Mouse (Mus musculus) lung, postnatal 4 days (tissue): ENCODE measurements around the gene AU021092.
A peak's percentile ranks its signal among the peaks of the same experiment; 100 is the strongest.

Experiments used
- DNase-seq, 2 experiments: peaks; one replicate each; pipeline ENCODE4 v3.0.0; 2021

Gene AU021092

DNA sequence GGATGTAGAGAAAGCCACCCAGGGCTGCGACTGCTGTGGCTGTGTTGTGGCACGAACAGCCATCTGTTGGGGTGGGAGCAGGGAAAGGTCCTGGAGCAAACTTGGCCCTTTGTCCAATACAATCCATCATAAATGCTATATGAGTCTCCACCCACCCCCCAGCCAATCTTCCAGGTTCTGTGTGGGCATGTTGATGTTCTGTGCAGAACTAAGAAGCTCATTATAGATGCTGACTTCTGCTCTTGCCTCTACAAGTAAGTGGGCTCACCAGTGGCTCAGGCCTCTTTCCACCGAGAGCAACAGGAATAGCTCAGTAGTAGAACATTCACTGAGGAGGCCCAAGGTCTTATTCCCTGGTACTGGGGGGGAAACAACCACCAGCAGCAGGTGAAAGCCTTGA is 9.9 kb downstream of the AU021092 start:
- no peak for DNase-seq

DNA sequence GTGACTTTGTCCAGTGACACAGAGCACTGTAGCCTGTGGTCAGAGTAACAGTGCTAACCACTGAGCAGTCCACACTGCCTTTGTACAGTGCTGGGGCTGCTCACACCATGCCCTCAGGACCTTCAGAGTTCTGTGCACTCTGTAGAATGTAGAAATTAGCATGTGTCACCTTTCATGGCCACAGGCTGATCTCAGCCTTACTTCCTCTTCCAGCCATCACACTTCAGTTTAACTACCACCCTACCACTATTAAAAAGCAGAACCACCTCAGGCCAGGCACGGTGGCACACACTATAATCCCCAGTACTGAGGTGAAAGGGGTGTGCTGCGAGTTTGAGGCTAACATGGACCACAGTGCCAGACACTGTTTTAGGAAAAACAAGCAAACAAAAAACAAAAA is 11.7 kb downstream of the AU021092 start:
- no peak for DNase-seq

DNA sequence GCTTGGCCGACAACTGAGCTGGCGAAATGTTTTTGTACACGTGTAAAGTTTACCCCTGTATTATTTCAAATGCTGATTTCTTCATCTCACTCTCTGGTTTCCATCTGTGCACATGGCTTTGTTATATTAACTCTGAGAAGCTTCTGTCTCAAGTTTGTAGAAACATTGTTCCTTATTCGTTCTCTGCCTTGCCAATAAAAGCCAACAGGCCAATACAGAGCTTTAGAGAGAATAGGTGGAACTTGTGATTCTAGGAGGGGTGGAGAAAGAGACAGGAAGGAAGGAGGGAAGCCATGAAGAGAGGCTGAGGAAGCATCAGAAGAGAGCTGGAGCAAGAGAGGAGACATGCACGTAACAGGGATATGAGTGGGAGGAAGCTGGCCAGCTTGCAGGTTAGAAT is 16.0 kb downstream of the AU021092 start:
- DNase-seq = no peak

DNA sequence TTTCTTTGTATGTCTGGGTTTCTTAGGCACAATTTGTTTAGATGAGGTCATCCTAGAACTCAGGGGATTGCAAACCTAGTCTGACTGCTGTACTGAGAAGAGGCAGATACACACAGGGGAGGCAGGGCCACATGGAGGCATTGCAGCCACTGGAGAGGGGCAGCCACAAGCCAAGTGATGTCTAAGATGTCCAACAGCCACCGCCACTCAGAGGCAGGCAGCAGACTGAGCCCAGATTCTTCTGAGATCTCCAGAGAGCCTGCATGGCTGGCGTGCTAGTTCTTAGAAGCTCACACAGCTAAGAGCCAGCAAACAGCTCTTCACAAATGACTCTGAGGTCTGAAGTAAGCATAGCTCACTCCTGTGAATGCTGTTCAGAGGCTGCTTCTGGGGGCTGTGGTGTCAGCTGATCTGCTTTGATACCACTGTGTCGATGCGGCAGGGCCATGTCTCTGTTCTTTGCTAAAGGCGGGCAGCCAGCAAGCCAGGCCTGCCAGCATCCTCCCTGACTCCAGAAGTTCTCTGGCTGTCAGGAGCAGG is 16.6 kb downstream of the AU021092 start:
- DNase-seq = no peak

DNA sequence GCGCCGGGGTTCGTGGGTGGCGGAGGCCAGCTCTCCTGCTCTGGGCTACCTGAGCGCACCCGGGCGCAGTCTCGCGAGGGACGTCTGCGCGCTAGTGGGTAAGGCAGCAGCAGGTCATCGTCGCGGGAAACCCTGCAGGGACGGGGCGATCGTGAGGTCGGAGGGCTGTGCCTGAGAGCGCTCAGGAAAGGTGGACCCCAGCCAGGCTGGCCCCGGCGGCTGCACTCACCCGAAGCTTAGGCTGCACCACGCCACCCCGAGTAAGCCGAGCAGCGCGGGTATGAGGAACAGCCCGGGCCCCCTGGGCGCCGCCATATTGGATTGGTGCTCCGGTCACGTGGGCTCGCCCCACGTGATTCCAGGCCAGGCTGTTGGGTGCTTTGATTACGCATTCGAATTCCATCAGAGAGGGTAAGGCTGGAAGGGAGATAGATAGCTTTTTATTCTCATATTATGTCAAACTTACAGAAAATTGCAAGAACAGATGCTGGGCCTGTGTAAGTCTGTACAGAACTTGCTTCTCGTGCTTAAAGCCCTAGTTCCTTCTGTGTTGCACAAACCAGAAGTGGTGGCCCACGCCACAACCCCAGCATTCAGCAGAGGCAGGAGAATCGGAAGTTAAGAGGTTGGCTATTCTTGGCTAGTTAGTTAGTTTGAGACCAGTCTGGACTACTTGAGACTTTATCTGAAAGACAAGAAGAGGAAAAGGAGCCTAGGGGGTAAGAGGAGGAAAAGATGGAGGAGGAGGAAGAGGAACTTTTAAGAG is 18.2 kb downstream of the AU021092 start, which contains the start of gene Nagpa:
Nagpa (minus strand) TSS at position 345 of the 766 bp plus-strand sequence.
- DNase-seq = peak; percentile 86 to 88

DNA sequence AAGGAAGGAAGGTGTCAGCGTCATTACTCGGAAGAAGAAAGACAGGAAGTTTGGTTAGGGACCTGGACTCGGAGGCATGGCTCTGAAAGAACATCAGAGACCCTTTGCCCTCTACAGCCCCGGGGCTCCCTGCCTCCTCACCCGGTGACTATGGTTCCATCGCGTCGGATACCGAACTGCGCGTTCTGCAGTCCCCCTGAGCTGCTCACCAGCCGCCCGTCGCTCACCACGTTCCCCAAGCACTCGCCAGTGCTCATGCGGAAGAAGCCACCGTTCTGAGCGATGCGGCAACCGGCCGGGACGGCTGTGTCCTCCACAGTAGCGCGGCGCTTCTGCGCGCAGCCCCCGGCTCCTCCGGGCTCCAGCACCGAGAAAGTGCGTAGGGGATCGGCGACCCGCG is 18.9 kb downstream of the AU021092 start:
- peak; percentile 35 to 36 for DNase-seq

DNA sequence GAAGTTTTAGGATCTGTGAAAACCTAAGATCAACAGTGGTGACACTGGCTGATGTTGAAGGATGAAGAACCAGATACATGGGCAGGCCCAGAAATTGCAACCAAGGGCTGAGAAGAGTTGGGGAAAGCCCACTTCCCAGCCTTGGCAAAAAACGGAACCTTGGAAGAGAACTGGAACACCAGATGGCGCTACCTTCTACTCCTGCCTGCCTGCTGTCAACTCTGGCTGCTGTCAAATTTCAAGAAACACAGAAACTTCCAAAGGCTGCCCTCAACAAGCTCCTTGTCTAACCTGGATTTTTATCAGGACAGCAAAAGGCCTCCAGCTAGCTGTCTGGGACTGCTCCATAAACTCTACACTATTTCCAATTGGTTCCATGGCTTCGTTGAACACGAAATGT is 19.4 kb downstream of the AU021092 start:
- DNase-seq = peak; percentile 38 to 74

DNA sequence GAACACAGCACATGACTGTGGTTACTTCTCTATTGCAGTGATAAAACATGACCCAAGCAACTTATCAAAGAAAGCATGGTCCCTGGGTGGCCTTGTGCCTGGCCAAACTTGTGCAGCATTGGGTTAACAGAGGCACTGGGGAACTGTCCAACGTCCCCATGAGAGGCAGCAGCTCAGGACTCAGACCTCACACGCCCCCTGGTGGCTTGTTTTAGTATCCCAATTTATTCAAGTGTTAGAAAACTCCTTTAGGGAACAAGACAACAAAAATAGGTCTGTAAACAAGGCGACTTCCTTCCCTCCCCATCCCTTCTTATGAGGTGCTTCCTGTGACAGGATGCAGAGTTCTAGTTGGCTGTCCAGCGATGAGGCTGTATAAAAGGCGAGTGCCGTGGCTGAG is 27.0 kb downstream of the AU021092 start:
- peak; percentile 22 to 70 for DNase-seq

DNA sequence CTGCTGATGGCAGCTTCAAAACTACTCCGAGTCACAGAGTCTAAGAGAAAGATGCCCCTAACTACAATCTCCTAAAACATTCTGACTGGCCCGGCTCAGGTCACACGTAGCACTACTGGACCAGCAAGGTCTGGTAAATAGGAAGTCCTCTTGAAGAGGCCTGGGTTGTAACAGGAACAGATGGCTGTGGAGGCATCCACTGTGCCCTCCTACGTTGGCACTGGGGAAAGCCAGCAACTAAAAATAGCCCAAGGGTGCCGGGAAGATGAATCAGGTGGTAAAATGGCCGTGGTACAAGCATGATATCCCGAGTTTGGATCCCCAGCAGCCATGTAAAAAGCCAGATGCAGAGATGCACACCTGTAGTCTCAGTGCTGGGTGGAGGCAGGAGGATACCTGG is 35.9 kb downstream of the AU021092 start:
- DNase-seq = no peak

DNA sequence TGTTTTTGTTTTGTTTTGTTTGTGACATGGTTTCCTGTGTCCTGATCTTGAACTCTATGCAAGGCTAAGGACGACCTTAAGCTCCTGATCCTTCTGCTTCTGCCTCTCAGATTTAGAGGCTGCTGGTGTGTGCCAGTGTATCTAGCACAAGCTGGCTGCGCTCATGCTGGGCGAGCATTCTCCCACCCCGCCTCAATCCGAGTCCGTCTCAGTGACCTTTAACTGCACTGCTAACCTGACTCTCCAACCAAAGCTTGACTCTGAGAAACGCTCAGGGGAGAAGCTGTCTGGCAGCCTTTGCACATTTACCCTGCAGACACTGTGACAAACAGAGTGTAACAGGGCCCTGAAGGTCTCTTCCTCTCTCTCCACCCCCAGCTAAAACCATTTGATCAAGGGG is 36.4 kb downstream of the AU021092 start:
- DNase-seq = no peak

DNA sequence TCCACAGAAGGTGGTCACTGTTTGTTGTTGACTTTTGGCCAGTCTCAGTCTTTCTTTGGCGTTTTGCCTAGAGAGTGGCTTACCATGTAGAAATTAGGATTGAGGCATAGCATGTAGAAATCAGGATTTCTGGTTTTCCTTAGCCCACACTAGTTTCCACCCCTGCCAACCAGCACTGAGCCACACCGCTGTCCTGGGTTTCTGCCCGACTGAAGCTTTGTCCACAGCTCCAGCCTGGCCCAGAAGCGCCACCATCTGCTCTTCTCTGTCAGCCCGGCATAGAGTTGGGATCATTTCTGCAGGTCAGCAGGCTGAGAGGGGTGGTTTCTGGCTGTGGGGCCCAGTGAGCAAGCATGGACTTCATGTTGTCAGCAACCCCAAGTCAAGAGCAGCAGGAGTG is 37.1 kb downstream of the AU021092 start:
- no peak for DNase-seq

DNA sequence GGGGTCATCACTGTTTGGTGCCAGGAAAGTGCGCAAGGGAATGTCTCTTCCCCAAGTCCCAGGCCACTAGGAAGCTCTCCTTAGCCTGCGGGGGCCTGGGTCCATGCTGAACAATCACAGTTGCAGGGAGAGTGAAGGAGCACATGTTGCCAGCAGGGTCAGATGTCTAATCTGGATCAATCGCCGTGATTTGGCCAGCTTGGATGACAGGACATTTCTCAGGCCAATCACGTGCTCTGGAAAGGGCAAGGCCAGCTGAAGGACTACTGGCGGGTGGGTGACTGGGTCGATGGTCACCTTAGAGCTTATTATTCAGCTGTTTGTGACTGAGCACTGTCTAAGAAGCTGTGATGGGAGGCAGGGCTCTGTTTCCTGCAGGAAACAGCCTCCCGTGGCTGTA is 38.0 kb downstream of the AU021092 start:
- DNase-seq = no peak

DNA sequence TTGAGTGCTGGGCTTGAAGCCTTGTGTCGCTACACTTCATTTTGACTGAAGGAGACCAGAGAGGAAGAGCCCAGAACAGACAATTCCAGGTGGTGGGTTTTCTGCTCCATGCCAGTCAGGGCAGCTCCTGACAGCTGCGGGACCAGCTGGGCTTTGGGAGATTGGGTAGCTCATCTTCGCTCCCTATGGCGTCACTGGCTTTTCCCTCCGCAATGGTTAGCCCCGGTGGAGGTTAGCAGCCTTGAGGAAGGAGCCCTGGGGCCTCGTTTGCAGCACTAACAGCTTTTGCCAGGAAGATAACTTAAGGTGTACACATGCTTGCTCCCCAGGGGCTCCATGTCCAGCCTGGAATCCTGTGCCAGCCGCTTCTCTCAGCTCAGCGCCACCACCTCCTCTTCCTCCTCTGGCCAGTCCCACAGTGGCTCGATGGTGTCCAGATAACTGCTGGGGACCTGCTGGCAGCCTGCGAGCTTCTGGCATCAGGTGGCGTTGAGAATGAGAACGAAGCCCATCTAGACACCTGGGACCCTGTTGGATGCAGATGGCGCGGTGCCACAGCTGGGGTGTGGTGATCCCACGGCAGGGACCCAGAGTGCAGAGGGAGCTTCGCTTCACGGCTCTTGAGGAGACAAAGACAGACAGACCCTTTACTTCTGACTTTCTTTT is 38.7 kb downstream of the AU021092 start:
- DNase-seq = no peak

DNA sequence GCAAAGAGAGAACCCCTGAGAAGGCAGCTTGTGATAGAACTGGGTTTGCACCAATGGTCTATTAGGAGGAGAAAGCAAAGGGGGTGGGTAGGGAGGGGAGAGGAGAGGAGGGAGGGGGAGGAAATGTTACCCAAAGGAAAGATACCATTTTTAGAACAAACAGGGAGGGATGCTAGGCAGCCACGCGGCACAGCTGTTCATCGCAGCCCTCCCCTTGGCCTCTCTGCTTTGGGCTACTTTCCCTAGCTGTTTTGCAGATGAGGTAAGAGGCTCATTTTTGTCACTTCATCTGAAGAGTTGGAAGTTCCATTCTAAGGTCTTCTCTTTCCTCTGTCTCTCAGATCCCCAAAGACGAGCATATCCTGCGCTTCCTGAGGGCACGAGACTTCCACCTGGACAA is 49.5 kb downstream of the AU021092 start:
- DNase-seq = no peak

DNA sequence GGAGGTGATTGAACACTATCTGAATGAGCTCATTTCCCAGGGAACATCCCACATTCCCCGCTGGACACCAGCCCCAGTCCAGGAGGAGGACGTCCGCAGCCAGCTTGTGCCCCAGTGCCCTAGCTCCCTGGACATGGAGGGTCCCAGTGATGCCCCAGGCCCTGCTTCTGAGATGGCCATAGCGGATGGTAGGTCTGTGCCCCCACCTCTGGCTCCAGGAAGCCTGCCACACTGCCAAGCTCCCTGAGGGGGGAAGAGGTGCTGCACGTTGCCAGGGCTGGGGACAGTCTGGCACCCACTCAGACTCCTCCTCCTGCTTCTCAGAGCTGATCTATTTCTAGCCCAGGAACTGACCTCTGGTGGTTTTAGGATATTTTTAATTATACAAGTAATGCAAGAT is 53.3 kb downstream of the AU021092 start:
- no peak for DNase-seq

DNA sequence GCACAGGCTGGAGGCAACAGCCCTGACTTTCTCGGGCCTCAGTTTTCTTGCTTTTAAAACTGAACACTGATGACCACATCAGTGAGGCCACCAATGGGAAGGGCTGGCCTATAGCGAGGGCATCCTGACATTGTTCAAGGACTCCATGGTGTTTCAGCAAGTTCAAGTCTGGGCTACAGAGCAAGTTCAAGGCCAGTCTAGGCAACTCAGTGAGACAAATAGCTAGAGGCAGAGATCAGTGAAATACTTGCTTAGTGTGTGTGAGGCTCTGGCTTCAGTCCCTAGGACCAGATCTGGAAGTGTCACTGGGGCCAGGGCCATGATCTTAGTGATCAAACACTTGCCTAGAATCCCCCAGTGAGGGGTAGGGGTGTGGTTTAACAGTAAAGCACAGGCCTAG is 54.1 kb downstream of the AU021092 start:
- DNase-seq = no peak

DNA sequence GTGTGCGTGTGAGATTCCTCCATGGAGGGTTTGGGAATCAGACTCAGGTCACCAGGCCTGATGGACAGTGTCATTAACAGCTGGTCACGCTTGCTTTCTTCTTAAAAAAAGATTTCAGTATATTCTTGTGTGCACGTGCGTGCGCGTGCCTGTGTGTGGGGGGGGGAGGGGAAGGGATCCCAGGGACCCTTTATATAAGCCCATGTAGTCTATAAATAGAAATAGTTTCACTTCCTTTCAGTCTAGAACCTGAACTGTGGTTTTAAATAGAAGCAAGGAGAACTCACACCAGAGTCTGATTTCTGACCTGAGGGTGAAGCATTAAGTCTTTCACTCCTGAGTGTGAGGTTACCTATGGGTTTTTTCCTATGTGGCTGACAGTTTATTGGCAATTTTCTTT is 57.8 kb downstream of the AU021092 start:
- DNase-seq = no peak
